ENCODE assay signal across 24 mouse cellular contexts in genomic region chr1:150556621-150557020, GRCm38 (mm10).
DNase-seq lines count a peak whose midpoint lies in the region; ATAC-seq and TF ChIP-seq lines count a peak whose summit lies in the region.
"Had no signal": no experiment of that assay in that cellular context is flagged by ENCODE, and none has a peak within 500 bp of the region (broad histone marks: within the 10 kb centered on the region; RNA-seq: fewer than 3 reads in every experiment).

No protein-coding gene starts in this region.

- H3K9me3 ChIP-seq in hindbrain, postnatal 0 days (ENCODE audit: low read length): no peaks in the 10 kb centered on the region
- no peaks in the 10 kb centered on the region for H3K9me3 ChIP-seq in hindbrain, embryonic 13.5 days
- no peaks in the 10 kb centered on the region for H3K9me3 ChIP-seq in CH12.LX (replicated peaks; ENCODE audit: low read length)
- no peaks in the 10 kb centered on the region for H3K9me3 ChIP-seq in forebrain, embryonic 12.5 days
- H3K9me3 ChIP-seq: forebrain, embryonic 15.5 days; G1E; heart, embryonic 10.5 days; heart, embryonic 15.5 days had no signal

- no peak overlapping the region for H3K9ac ChIP-seq in hindbrain, postnatal 0 days (replicated peaks; ENCODE audit: low read length)
- H3K9ac ChIP-seq in hindbrain, embryonic 13.5 days: no peak overlapping the region
- no peak overlapping the region for H3K9ac ChIP-seq in CH12.LX (ENCODE audit: insufficient read depth, low read depth)
- no peak overlapping the region for H3K9ac ChIP-seq in forebrain, embryonic 12.5 days
- H3K9ac ChIP-seq: embryonic facial prominence, embryonic 13.5 days; forebrain, embryonic 15.5 days; heart, embryonic 15.5 days; hindbrain, embryonic 14.5 days had no signal

- H3K27ac ChIP-seq in hindbrain, postnatal 0 days: no peak overlapping the region
- no peak overlapping the region for H3K27ac ChIP-seq in hindbrain, embryonic 13.5 days
- H3K27ac ChIP-seq in CH12.LX (ENCODE audit: insufficient read depth, low read depth): no peak overlapping the region
- H3K27ac ChIP-seq in forebrain, embryonic 12.5 days: no peak overlapping the region
- H3K27ac ChIP-seq: embryonic facial prominence, embryonic 13.5 days; forebrain, embryonic 15.5 days; heart, embryonic 10.5 days; heart, embryonic 15.5 days; hindbrain, embryonic 14.5 days had no signal

- H3K36me3 ChIP-seq in hindbrain, postnatal 0 days (ENCODE audit: insufficient read depth, low read length): no peaks in the 10 kb centered on the region
- H3K36me3 ChIP-seq in hindbrain, embryonic 13.5 days: no peaks in the 10 kb centered on the region
- H3K36me3 ChIP-seq in CH12.LX (replicated peaks in 1 of 2; ENCODE audit: control insufficient read depth in 1 of 2, insufficient read depth in 1 of 2, low read length in 1 of 2): no peaks in the 10 kb centered on the region
- no peaks in the 10 kb centered on the region for H3K36me3 ChIP-seq in forebrain, embryonic 12.5 days (replicated peaks)
- H3K36me3 ChIP-seq: forebrain, embryonic 15.5 days; G1E; heart, embryonic 10.5 days had no signal

- TF ChIP-seq EP300 in CH12.LX (IDR thresholded peaks at IDR 0.05; ENCODE audit: low read length): no peak

- no peak; the same call in 1 of the 2 replicates for TF ChIP-seq RAD21 in CH12.LX (IDR thresholded peaks at IDR 0.05; ENCODE audit: low read depth, low read length)

- no peaks in the 10 kb centered on the region for H3K79me2 ChIP-seq in CH12.LX (replicated peaks; ENCODE audit: control insufficient read depth, extremely low read depth, insufficient read depth, poor library complexity, severe bottlenecking)

- H3K4me3 ChIP-seq in hindbrain, postnatal 0 days (ENCODE audit: low read length): no peak overlapping the region
- H3K4me3 ChIP-seq in hindbrain, embryonic 13.5 days: no peak overlapping the region
- no peak overlapping the region for H3K4me3 ChIP-seq in CH12.LX (replicated peaks in 1 of 3; ENCODE audit: low read depth in 2 of 3, low read length in 2 of 3, poor library complexity in 1 of 3)
- no peak overlapping the region for H3K4me3 ChIP-seq in forebrain, embryonic 12.5 days (replicated peaks)
- H3K4me3 ChIP-seq: embryonic facial prominence, embryonic 13.5 days; forebrain, embryonic 15.5 days; heart, embryonic 10.5 days; heart, embryonic 15.5 days had no signal

- no peak for TF ChIP-seq POLR2A in CH12.LX (IDR thresholded peaks at IDR 0.05; ENCODE audit: low read depth, low read length)

- 74% methylated on average over 3 of the region's 3 CpGs for WGBS in hindbrain, postnatal 0 days
- WGBS in hindbrain, embryonic 13.5 days: 72% methylated on average over 3 of the region's 3 CpGs
- 76% methylated on average over 3 of the region's 3 CpGs for WGBS in forebrain, embryonic 12.5 days

- no peak for DNase-seq in hindbrain, postnatal 0 days (ENCODE audit: low spot score)
- DNase-seq in CH12.LX (ENCODE audit: extremely low read depth) (peak; percentile 17), R1 (ENCODE audit: low read depth, low spot score) (peak; percentile 38), adipocyte (ENCODE audit: low spot score) (no peak)
- DNase-seq in heart, adult 9 months (ENCODE audit: low spot score in 2 of 2): no peak
- DNase-seq: adrenal gland, adult 8-10 months; B cell, adult 2 months; cerebellum, adult 11-12 months; cerebellum, adult 9-10 months; cerebellum, postnatal 25 days; gastrocnemius, postnatal 36 days; heart, adult 11 months; heart, postnatal 14 days; kidney, adult 11 months had no signal

- in situ Hi-C loops in CH12.LX (cut with MboI; ENCODE audit: low pct_ligation_motif_present, low pct_unique_long_range_greater_than_20kb, low sequenced_read_pairs): no loop called here

- no peaks in the 10 kb centered on the region for H3K27me3 ChIP-seq in hindbrain, postnatal 0 days (ENCODE audit: insufficient read depth, low read length)
- no peaks in the 10 kb centered on the region for H3K27me3 ChIP-seq in hindbrain, embryonic 13.5 days
- H3K27me3 ChIP-seq in CH12.LX (replicated peaks): no peaks in the 10 kb centered on the region
- no peaks in the 10 kb centered on the region for H3K27me3 ChIP-seq in forebrain, embryonic 12.5 days
- H3K27me3 ChIP-seq: embryonic facial prominence, embryonic 13.5 days; forebrain, embryonic 15.5 days; heart, embryonic 15.5 days had no signal

- H3K4me2 ChIP-seq in hindbrain, postnatal 0 days (ENCODE audit: low read depth, low read length): no peak overlapping the region
- no peak overlapping the region for H3K4me2 ChIP-seq in hindbrain, embryonic 13.5 days
- no peak overlapping the region for H3K4me2 ChIP-seq in CH12.LX (ENCODE audit: insufficient read depth, low read depth, poor library complexity, severe bottlenecking)
- H3K4me2 ChIP-seq in forebrain, embryonic 12.5 days: no peak overlapping the region
- H3K4me2 ChIP-seq: embryonic facial prominence, embryonic 13.5 days; forebrain, embryonic 15.5 days; heart, embryonic 15.5 days; hindbrain, embryonic 14.5 days had no signal

- TF ChIP-seq CTCF in hindbrain, postnatal 0 days (IDR thresholded peaks at IDR 0.05; ENCODE audit: low read depth): 0 out of 2 replicates have a peak, but pooled peaks have one; percentile 4
- TF ChIP-seq CTCF in CH12.LX (conservative IDR thresholded peaks at IDR 0.05 in 1 of 2, IDR thresholded peaks at IDR 0.05 in 1 of 2; ENCODE audit: low read depth in 2 of 2, low read length in 2 of 2): peak in 1 of 2 experiments; percentile 24; a peak in 3 of 4 replicates

- ATAC-seq in hindbrain, postnatal 0 days: no peak
- ATAC-seq in hindbrain, embryonic 13.5 days (ENCODE audit: low FRiP score): no peak
- 0 out of 2 replicates have a peak, but pooled peaks have one; percentile 39 for ATAC-seq in erythroid progenitor cell, adult 5-6 weeks (replicated peaks; ENCODE audit: low FRiP score, poor library complexity, severe bottlenecking)
- no peak for ATAC-seq in forebrain, embryonic 12.5 days (ENCODE audit: low FRiP score)
- ATAC-seq: CD4-positive, CD25-positive, alpha-beta regulatory T cell, adult 4 months; forebrain, embryonic 15.5 days had no signal

- dilution Hi-C loops in CH12.LX (cut with MboI; ENCODE audit: extremely low pct_ligation_motif_present, extremely low pct_unique_long_range_greater_than_20kb, low sequenced_read_pairs): no loop called here

- H3K4me1 ChIP-seq in hindbrain, postnatal 0 days (ENCODE audit: insufficient read depth, low read length): no peaks in the 10 kb centered on the region
- H3K4me1 ChIP-seq in hindbrain, embryonic 13.5 days (replicated peaks): no peaks in the 10 kb centered on the region
- no peaks in the 10 kb centered on the region for H3K4me1 ChIP-seq in CH12.LX (ENCODE audit: control insufficient read depth in 1 of 2, insufficient read depth in 2 of 2)
- no peaks in the 10 kb centered on the region for H3K4me1 ChIP-seq in forebrain, embryonic 12.5 days
- H3K4me1 ChIP-seq: embryonic facial prominence, embryonic 13.5 days; forebrain, embryonic 15.5 days; heart, embryonic 10.5 days; heart, embryonic 15.5 days had no signal

TF ChIP-seq in CH12.LX, 34 proteins besides CTCF, POLR2A, EP300 and RAD21:
- TF ChIP-seq MXI1 (IDR thresholded peaks at IDR 0.05; ENCODE audit: low read depth, low read length) (no peak), KAT2A (IDR thresholded peaks at IDR 0.05; ENCODE audit: insufficient replicate concordance, low read length) (no peak), RCOR1 (conservative IDR thresholded peaks at IDR 0.05; ENCODE audit: low read depth, low read length) (no peak), MYC (IDR thresholded peaks at IDR 0.05; ENCODE audit: low read depth, low read length) (no peak), NELFE (IDR thresholded peaks at IDR 0.05; ENCODE audit: low read depth, low read length) (no peak), MAX (IDR thresholded peaks at IDR 0.05; ENCODE audit: low read length) (no peak), E2F4 (IDR thresholded peaks at IDR 0.05; ENCODE audit: insufficient replicate concordance, low read depth, low read length) (no peak), GABPA (IDR thresholded peaks at IDR 0.05; ENCODE audit: insufficient replicate concordance, low read depth, low read length) (no peak), JUN (IDR thresholded peaks at IDR 0.05; ENCODE audit: insufficient read depth, low read depth, low read length) (no peak), MAZ (IDR thresholded peaks at IDR 0.05; ENCODE audit: low read depth, low read length) (no peak), JUND (conservative IDR thresholded peaks at IDR 0.05; ENCODE audit: low read depth, low read length) (no peak), PAX5 (IDR thresholded peaks at IDR 0.05; ENCODE audit: low read length) (no peak), ELF1 (IDR thresholded peaks at IDR 0.05; ENCODE audit: low read depth, low read length) (no peak), SIN3A (IDR thresholded peaks at IDR 0.05; ENCODE audit: low read length) (no peak), ETS1 (conservative IDR thresholded peaks at IDR 0.05; ENCODE audit: low read depth, low read length) (no peak), USF1 (IDR thresholded peaks at IDR 0.05; ENCODE audit: low read depth, low read length) (no peak)

Comparison
In these comparisons a context has a peak if more than half of its experiments do, and no peak if none do; other contexts are left out.
1. DNase-seq: peak in CH12.LX (single experiment) and R1 (single experiment); none in hindbrain, postnatal 0 days (single experiment), heart, adult 9 months (0 of 2) and adipocyte (single experiment).